Mouse (Mus musculus) lung, embryonic 15.5 days (tissue): ENCODE results near the gene Actr3b. TPM values are rescaled to one million over a fixed set of nuclear protein-coding genes. Genes with fewer than 3 reads are reported as not detected.

Experiments used
- ATAC-seq: fragments of 200-750 bp; cut with Nextera tagmentation; 2 replicates; pipeline ENCODE4 v1.8.0; 2017; ENCODE audit warnings: moderate number of reproducible peaks, borderline replicate concordance; ENCODE audit not compliant: low FRiP score, low TSS enrichment; ENCODE audit errors: extremely low read depth
- H3K27ac ChIP-seq: fragments of 300-500 bp; sonication (generic); 2 replicates; pipeline ENCODE4 v1.5.1; 2015; ENCODE audit warnings: moderate library complexity, mild to moderate bottlenecking, inconsistent platforms
- H3K27me3 ChIP-seq: fragments of 300-500 bp; sonication (generic); 2 replicates; pipeline ENCODE4 v1.6.1; 2015; ENCODE audit warnings: inconsistent platforms
- H3K36me3 ChIP-seq: fragments of 300-500 bp; sonication (generic); 2 replicates; pipeline ENCODE4 v1.6.1; 2015; ENCODE audit warnings: inconsistent platforms
- H3K4me1 ChIP-seq: fragments of 300-500 bp; sonication (generic); 2 replicates; pipeline ENCODE4 v1.6.1; 2015; ENCODE audit warnings: inconsistent platforms
- H3K4me2 ChIP-seq: fragments of 300-500 bp; sonication (generic); 2 replicates; pipeline ENCODE4 v1.6.1; 2015; ENCODE audit warnings: inconsistent platforms, mild to moderate bottlenecking, moderate library complexity
- H3K4me3 ChIP-seq: fragments of 300-500 bp; sonication (generic); 2 replicates; pipeline ENCODE4 v1.5.1; 2015; ENCODE audit warnings: mild to moderate bottlenecking, inconsistent platforms
- H3K9ac ChIP-seq: fragments of 300-500 bp; sonication (generic); 2 replicates; pipeline ENCODE4 v1.6.1; 2015; ENCODE audit warnings: inconsistent platforms
- H3K9me3 ChIP-seq: fragments of 300-500 bp; sonication (generic); 2 replicates; pipeline ENCODE4 v1.6.1; 2016; ENCODE audit warnings: inconsistent platforms
- WGBS: fragments of 180-500 bp; shearing (Covaris S2); methylation state at CpG from one replicate; pipeline ENCODE4 v1.1.7; 2015; 5-methylcytosine and 5-hydroxymethylcytosine counted together
- polyA plus RNA-seq: library from polyadenylated mRNA; unstranded; fragments of >200 nt; fragmentation: Nextera tagmentation; extraction: Ambion mirVana; gene quantifications from 2 replicates; pipeline ENCODE4 v1.2.1, GENCODE M21; 2015

Gene Actr3b
- polyA plus RNA-seq, 1 experiment from 2014 or later, result 3.2 TPM

- 51% methylated on average over 6 of the region's 6 CpGs for WGBS
- H3K9me3 ChIP-seq, result no peaks in the 10 kb centered on the region
- no peak overlapping the region for H3K4me2 ChIP-seq
- no peak overlapping the region for H3K4me3 ChIP-seq
- no peaks in the 10 kb centered on the region for H3K27me3 ChIP-seq
- no peak for ATAC-seq
- no peaks in the 10 kb centered on the region for H3K4me1 ChIP-seq
- no peaks in the 10 kb centered on the region for H3K36me3 ChIP-seq
- no peak overlapping the region for H3K9ac ChIP-seq
- no peak overlapping the region for H3K27ac ChIP-seq
Observed at GRCm38 (mm10) chr5:25800929-25801328, 41.1 kb downstream of the Actr3b start.

GRCm38 (mm10) chr5:25801744-25802143 lies 41.9 kb downstream of the Actr3b start:
- Histone ChIP-seq H3K36me3 (no peaks in the 10 kb centered on the region), H3K4me3 (no peak overlapping the region), H3K27me3 (no peaks in the 10 kb centered on the region), H3K4me1 (no peaks in the 10 kb centered on the region), H3K9me3 (no peaks in the 10 kb centered on the region), H3K9ac (no peak overlapping the region), H3K4me2 (no peak overlapping the region), H3K27ac (no peak overlapping the region)
- ATAC-seq, result no peak; the same call in 1 of the 2 replicates
- WGBS, result 61% methylated on average over 4 of the region's 4 CpGs

GRCm38 (mm10) chr5:25804569-25804968 lies 44.8 kb downstream of the Actr3b start:
- no peaks in the 10 kb centered on the region for H3K27me3 ChIP-seq
- no peak overlapping the region for H3K4me3 ChIP-seq
- H3K9ac ChIP-seq, result no peak overlapping the region
- WGBS, result 75% methylated on average over 5 of the region's 5 CpGs
- no peak for ATAC-seq
- H3K4me1 ChIP-seq, result no peaks in the 10 kb centered on the region
- no peaks in the 10 kb centered on the region for H3K9me3 ChIP-seq
- no peaks in the 10 kb centered on the region for H3K36me3 ChIP-seq
- no peak overlapping the region for H3K4me2 ChIP-seq
- H3K27ac ChIP-seq, result no peak overlapping the region

GRCm38 (mm10) chr5:25812922-25813321 lies 53.1 kb downstream of the Actr3b start:
- ATAC-seq, result no peak
- Histone ChIP-seq H3K27me3 (no peaks in the 10 kb centered on the region), H3K4me1 (no peaks in the 10 kb centered on the region), H3K9ac (no peak overlapping the region), H3K36me3 (no peaks in the 10 kb centered on the region), H3K4me3 (no peak overlapping the region), H3K9me3 (no peaks in the 10 kb centered on the region), H3K4me2 (no peak overlapping the region), H3K27ac (no peak overlapping the region)
- WGBS, result 55% methylated on average over 6 of the region's 6 CpGs

- 68% methylated on average over 16 of the region's 16 CpGs for WGBS
Observed at GRCm38 (mm10) chr5:25829308-25830094, 69.7 kb downstream of the Actr3b start.

GRCm38 (mm10) chr5:25830802-25831201 lies 71.0 kb downstream of the Actr3b start:
- no peak overlapping the region for H3K4me2 ChIP-seq
- no peaks in the 10 kb centered on the region for H3K36me3 ChIP-seq
- no peak overlapping the region for H3K9ac ChIP-seq
- no peaks in the 10 kb centered on the region for H3K4me1 ChIP-seq
- no peak overlapping the region for H3K4me3 ChIP-seq
- 22% methylated on average over 3 of the region's 3 CpGs for WGBS
- H3K9me3 ChIP-seq, result no peaks in the 10 kb centered on the region
- no peak overlapping the region for H3K27ac ChIP-seq
- ATAC-seq, result no peak
- no peaks in the 10 kb centered on the region for H3K27me3 ChIP-seq

More at GRCm38 (mm10) chr5:25829308-25830094, 69.7 kb downstream of the Actr3b start:
- ATAC-seq, result no peak
- H3K9me3 ChIP-seq, result no peaks in the 10 kb centered on the region
- H3K9ac ChIP-seq, result no peak overlapping the region
- no peaks in the 10 kb centered on the region for H3K27me3 ChIP-seq
- H3K4me2 ChIP-seq, result no peak overlapping the region
- no peaks in the 10 kb centered on the region for H3K4me1 ChIP-seq
- no peak overlapping the region for H3K27ac ChIP-seq
- H3K4me3 ChIP-seq, result no peak overlapping the region
- H3K36me3 ChIP-seq, result no peaks in the 10 kb centered on the region

GRCm38 (mm10) chr5:25831624-25832023 lies 71.8 kb downstream of the Actr3b start:
- no peak for ATAC-seq

GRCm38 (mm10) chr5:25839400-25839799 lies 79.6 kb downstream of the Actr3b start:
- no peaks in the 10 kb centered on the region for H3K9me3 ChIP-seq
- H3K4me3 ChIP-seq, result no peak overlapping the region
- H3K27ac ChIP-seq, result no peak overlapping the region
- H3K4me1 ChIP-seq, result no peaks in the 10 kb centered on the region
- WGBS, result 29% methylated on average over 4 of the region's 4 CpGs
- H3K4me2 ChIP-seq, result no peak overlapping the region
- no peaks in the 10 kb centered on the region for H3K27me3 ChIP-seq
- H3K9ac ChIP-seq, result no peak overlapping the region
- H3K36me3 ChIP-seq, result no peaks in the 10 kb centered on the region
- no peak for ATAC-seq

More at GRCm38 (mm10) chr5:25831624-25832023, 71.8 kb downstream of the Actr3b start:
- H3K9ac ChIP-seq, result no peak overlapping the region
- 58% methylated on average over 5 of the region's 5 CpGs for WGBS
- no peak overlapping the region for H3K4me3 ChIP-seq
- H3K9me3 ChIP-seq, result no peaks in the 10 kb centered on the region
- H3K27ac ChIP-seq, result no peak overlapping the region
- no peaks in the 10 kb centered on the region for H3K27me3 ChIP-seq
- no peaks in the 10 kb centered on the region for H3K4me1 ChIP-seq
- no peaks in the 10 kb centered on the region for H3K36me3 ChIP-seq
- H3K4me2 ChIP-seq, result no peak overlapping the region

- H3K4me3 ChIP-seq, result no peak overlapping the region
- no peaks in the 10 kb centered on the region for H3K9me3 ChIP-seq
- no peak overlapping the region for H3K4me2 ChIP-seq
- H3K36me3 ChIP-seq, result no peaks in the 10 kb centered on the region
- H3K27me3 ChIP-seq, result no peaks in the 10 kb centered on the region
- ATAC-seq, result no peak
- H3K4me1 ChIP-seq, result no peaks in the 10 kb centered on the region
- no peak overlapping the region for H3K9ac ChIP-seq
- H3K27ac ChIP-seq, result no peak overlapping the region
- WGBS, result 88% methylated on average over 6 of the region's 6 CpGs
Observed at GRCm38 (mm10) chr5:25846558-25846957, 86.8 kb downstream of the Actr3b start.

- Histone ChIP-seq H3K4me2 (no peak overlapping the region), H3K9ac (no peak overlapping the region), H3K27me3 (no peaks in the 10 kb centered on the region), H3K27ac (no peak overlapping the region), H3K4me1 (no peaks in the 10 kb centered on the region), H3K4me3 (no peak overlapping the region), H3K9me3 (no peaks in the 10 kb centered on the region), H3K36me3 (no peaks in the 10 kb centered on the region)
- ATAC-seq, result no peak
- 83% methylated on average over 7 of the region's 7 CpGs for WGBS
Observed at GRCm38 (mm10) chr5:25847154-25847553, 87.4 kb downstream of the Actr3b start.

GRCm38 (mm10) chr5:25848058-25848457 lies 88.3 kb downstream of the Actr3b start:
- H3K36me3 ChIP-seq, result no peaks in the 10 kb centered on the region
- WGBS, result 38% methylated on average over 9 of the region's 9 CpGs
- ATAC-seq, result no peak
- H3K9me3 ChIP-seq, result no peaks in the 10 kb centered on the region
- no peak overlapping the region for H3K27ac ChIP-seq
- no peaks in the 10 kb centered on the region for H3K4me1 ChIP-seq
- no peak overlapping the region for H3K9ac ChIP-seq
- H3K27me3 ChIP-seq, result no peaks in the 10 kb centered on the region
- no peak overlapping the region for H3K4me3 ChIP-seq
- no peak overlapping the region for H3K4me2 ChIP-seq

GRCm38 (mm10) chr5:25866201-25866600 lies 106.4 kb downstream of the Actr3b start:
- WGBS, result 76% methylated on average over 3 of the region's 3 CpGs
- Histone ChIP-seq H3K4me1 (no peaks in the 10 kb centered on the region), H3K4me2 (no peak overlapping the region)

More at GRCm38 (mm10) chr5:25866201-25866600, 106.4 kb downstream of the Actr3b start:
- no peak overlapping the region for H3K9ac ChIP-seq
- no peaks in the 10 kb centered on the region for H3K9me3 ChIP-seq
- H3K4me3 ChIP-seq, result no peak overlapping the region
- no peak for ATAC-seq
- no peaks in the 10 kb centered on the region for H3K27me3 ChIP-seq
- H3K27ac ChIP-seq, result no peak overlapping the region
- H3K36me3 ChIP-seq, result no peaks in the 10 kb centered on the region
